Mouse (Mus musculus) urinary bladder, postnatal 14 days (tissue): ENCODE data around the gene Gm6525.

Experiments
- DNase-seq: peaks from one replicate; pipeline ENCODE4 v3.0.0; 2021; ENCODE audit warnings: low spot score

Gene Gm6525

GRCm38 (mm10) chr3:84215253-84215652 lies 41.3 kb downstream of the Gm6525 start:
- DNase-seq: no peak

- DNase-seq: no peak
Measured at GRCm38 (mm10) chr3:84215743-84216360, 41.9 kb downstream of the Gm6525 start.

GRCm38 (mm10) chr3:84217118-84217960 lies 43.4 kb downstream of the Gm6525 start:
- no peak for DNase-seq

- no peak for DNase-seq
Measured at GRCm38 (mm10) chr3:84217961-84218351, 44.1 kb downstream of the Gm6525 start.

GRCm38 (mm10) chr3:84218498-84218897 lies 44.6 kb downstream of the Gm6525 start:
- DNase-seq: no peak

- DNase-seq: no peak
Measured at GRCm38 (mm10) chr3:84219166-84219710, 45.3 kb downstream of the Gm6525 start.

GRCm38 (mm10) chr3:84219720-84220273 lies 45.9 kb downstream of the Gm6525 start:
- no peak for DNase-seq

GRCm38 (mm10) chr3:84220326-84220725 lies 46.4 kb downstream of the Gm6525 start:
- DNase-seq: no peak

GRCm38 (mm10) chr3:84220748-84221147 lies 46.8 kb downstream of the Gm6525 start:
- peak; percentile 49 for DNase-seq
